Mouse (Mus musculus) MEL (cell line): ENCODE data around the gene Hells. TPM values are rescaled to one million over a fixed set of nuclear protein-coding genes. Genes with fewer than 3 reads are reported as not detected.

Source experiments
- polyA plus RNA-seq, 2 experiments: library from polyadenylated mRNA; stranded (reverse) in 1 of 2; unstranded in 1 of 2; fragments of >175 nt in 1 of 2; fragments of >200 nt in 1 of 2; gene quantifications; 2 replicates each; pipeline versions ENCODE4 v1.2.1 to v1.2.4; 2012; ENCODE audit warnings: low replicate concordance in 2 of 2, low read depth in 1 of 2; ENCODE audit not compliant: insufficient read length in 2 of 2, insufficient read depth in 1 of 2, missing spikeins in 1 of 2
- total RNA-seq: library from RNA; depleted of rRNA; stranded (reverse); fragments of 300-350 nt; gene quantifications from 2 replicates; pipeline ENCODE4 v1.2.3, GENCODE M21; 2012; rRNA removed

Hells gene
- total and polyA plus RNA-seq, 3 experiments: 56.8 to 159 TPM; not detected in 1

Other genes starting within 250 kb of the Hells start
- gene Noc3l, start 111.7 kb upstream of the Hells start, total RNA-seq: 17.2 and 20.0 TPM in 2 replicates
- gene Noc3l, start 111.7 kb upstream of the Hells start, polyA plus RNA-seq: 10 to 100 TPM in 1 of 2 experiments, not detected in 1; 20.3 TPM
- 2.9 TPM in 2 replicates for gene Tbc1d12, start 94.3 kb upstream of the Hells start, total RNA-seq
- 1 to 10 TPM in 1 of 2 experiments, not detected in 1; 2.5 TPM for gene Tbc1d12, start 94.3 kb upstream of the Hells start, polyA plus RNA-seq
- not detected in 2 replicates for gene Cyp2c55, start 76.1 kb downstream of the Hells start, total RNA-seq
- not detected for gene Cyp2c55, start 76.1 kb downstream of the Hells start, polyA plus RNA-seq
- not detected in 2 replicates for gene Cyp2c65, start 130.1 kb downstream of the Hells start, total RNA-seq
- gene Cyp2c65, start 130.1 kb downstream of the Hells start, polyA plus RNA-seq: not detected
- not detected in 2 replicates for gene Cyp2c66, start 183.0 kb downstream of the Hells start, total RNA-seq
- not detected for gene Cyp2c66, start 183.0 kb downstream of the Hells start, polyA plus RNA-seq